Mouse (Mus musculus) hindlimb bud, embryonic 11.5 days (tissue): ENCODE data around the gene Nhsl1.
"Not testable (repeated sequence)": the region's sequence is repeated elsewhere in the genome, so short reads cannot be mapped to it uniquely, and the experiment has no call there.

Experiments
- DNase-seq: peaks from one replicate; pipeline ENCODE4 v3.0.0-alpha.2; 2012; ENCODE audit warnings: low read depth, low spot score; ENCODE audit errors: extremely low spot score

Nhsl1 gene

DNA sequence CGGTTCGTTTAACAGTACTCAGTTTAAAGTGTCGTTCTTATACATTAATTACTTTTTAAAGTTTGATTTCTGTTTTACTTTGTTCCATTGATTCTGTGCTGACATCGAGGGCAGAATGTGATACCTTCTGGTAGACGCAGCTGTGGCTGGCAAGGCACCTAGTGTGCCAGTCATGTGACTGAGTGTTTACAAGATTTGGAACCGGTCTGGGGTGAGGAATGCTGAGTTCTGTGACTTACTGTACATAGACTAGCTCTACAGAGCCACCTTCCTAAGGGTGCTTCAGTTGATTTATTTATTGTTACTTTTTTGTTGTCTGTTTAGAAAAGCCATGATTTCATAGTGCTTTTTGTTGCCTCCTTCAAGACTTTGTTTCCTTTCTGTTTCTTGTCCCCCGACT, 209.0 kb downstream of the Nhsl1 start:
- no peak for DNase-seq

DNA sequence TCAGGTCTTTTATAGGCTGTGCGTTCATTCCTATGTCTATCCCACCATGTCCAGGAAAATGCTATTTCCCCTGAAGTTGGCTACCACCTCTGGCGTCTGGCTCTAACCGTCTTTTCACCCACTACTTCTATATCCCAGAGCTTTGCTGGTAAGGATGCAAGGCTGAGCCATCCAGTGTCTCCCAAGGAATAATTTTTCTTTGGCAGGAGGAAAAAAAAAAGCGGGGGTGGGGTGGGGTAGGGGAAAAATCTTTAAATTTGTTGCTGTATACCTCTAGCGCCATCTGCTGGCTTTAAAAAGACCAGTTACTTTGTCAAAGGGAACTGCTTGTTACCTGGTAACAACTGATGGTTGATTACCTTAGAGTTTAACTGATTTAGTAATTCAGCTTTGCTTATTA, 209.7 kb downstream of the Nhsl1 start:
- DNase-seq, result no peak

DNA sequence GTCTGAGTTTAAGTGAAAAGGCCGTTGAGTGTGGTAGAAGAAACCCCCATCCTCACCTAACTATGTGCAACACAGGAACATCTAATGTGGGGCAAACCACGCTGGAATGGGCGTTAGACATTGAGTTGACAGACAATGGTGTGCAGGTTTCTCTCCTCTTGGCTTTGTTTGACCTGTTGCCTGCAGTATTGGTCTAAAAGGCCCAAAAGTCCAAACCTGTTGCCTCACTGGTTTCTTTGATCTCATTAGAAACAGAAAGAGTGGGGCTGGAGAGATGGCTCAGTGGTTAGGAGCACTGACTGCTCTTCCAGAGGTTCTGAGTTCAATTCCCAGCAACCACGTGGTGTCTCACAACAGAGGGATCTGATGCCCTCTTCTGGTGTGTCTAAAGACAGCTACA, 210.4 kb downstream of the Nhsl1 start:
- no peak for DNase-seq

DNA sequence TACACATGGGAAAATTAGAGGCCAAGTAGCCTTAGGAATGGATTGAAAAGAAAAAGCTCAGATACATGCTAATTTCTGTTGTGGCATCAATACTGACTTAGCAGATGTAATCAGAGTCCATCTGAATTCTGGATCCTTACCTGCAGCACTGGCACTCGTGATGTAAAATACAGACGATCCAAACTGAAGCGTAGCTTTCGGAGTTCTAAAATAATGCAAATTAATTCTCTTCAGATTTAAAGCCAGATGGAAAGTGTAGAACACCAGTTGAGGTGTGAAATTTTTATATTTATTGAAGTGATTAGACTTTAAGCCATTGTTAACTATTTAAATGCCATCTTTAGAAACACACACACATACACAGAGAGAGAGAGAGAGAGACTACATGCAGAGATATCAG, 211.4 kb downstream of the Nhsl1 start:
- DNase-seq, result no peak

DNA sequence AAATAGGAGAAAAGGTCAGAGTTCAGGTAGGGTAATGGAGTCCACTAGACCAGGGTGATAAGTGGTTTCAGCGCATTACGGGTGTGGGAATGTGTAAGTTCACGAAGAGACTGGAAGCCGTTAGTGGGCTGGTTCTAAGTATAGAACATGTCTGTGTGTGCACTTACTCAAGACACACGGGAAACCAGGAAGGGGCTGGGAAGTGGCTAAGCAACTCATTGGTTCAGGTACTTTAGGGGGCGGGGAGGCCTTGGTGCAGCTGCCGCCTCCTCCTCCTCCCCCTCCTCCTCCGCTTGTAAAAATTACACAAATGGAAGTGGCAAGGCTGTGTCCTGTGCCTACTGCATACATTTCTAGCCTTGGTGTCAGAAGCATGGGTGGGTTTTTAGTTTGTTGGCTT, 213.5 kb downstream of the Nhsl1 start:
- no peak for DNase-seq

DNA sequence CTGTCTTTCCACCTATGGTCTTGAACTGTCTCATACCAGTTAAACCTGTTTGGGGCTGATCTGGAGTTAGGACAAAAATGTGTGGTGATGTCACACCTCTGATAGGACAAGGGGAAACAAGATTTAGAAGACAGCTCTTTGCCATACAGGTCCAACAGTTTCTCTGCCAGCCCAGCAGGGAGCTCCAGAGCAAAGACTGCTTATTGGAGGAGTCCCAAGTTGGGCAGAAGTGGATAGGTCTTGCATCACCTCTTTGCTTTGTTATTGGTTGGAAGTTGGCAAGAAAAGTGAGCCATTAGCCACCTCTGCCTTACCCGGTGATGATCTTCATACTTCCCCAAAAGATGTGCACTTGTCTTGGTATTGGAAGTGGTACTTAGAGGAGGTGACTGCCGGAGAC, 218.1 kb downstream of the Nhsl1 start:
- no peak for DNase-seq

DNA sequence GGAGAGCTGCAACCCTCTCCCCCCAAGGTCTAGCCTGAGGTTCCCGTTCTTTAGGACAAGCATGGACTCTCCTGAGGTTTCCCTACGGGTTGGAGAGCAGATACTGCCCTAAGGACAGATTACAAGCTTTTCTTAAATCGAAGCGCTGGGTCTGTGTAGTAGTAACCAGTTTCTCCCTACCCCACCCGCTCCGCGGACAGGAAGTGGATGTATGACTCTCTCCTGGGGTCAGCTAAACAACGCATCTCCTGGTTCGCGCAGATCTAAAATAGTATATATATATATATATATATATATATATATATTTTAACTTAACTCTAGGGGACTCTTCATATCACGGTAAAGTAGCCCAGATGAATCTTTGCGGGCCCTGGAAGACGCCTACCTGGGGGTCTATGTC, 226.5 kb downstream of the Nhsl1 start:
- no peak for DNase-seq

DNA sequence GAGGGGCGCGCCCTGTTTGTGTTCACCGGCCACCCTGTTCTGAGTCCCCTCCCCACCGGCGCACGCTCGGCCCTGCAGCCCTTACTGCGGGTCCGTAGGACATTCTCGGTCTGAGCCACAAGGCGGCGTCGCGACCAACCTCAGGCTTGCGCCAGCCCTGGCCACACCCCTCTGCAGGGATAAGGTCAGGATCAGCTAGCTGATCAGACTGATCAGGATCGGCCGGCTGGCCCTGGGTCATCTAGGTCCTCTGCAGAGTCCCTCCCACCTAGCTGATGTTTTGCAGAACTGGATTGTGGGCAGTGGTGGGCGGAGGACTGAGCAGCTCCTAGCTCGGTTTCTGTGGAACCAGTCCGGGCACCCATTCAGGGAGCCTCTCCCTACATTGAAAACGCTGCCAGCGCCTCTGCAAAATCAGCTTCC, 227.0 kb downstream of the Nhsl1 start, which contains the start of gene Hebp2:
TSS of gene Hebp2 (minus strand) at position 264 of the 423 bp plus-strand sequence.
- DNase-seq, result peak; percentile 30

DNA sequence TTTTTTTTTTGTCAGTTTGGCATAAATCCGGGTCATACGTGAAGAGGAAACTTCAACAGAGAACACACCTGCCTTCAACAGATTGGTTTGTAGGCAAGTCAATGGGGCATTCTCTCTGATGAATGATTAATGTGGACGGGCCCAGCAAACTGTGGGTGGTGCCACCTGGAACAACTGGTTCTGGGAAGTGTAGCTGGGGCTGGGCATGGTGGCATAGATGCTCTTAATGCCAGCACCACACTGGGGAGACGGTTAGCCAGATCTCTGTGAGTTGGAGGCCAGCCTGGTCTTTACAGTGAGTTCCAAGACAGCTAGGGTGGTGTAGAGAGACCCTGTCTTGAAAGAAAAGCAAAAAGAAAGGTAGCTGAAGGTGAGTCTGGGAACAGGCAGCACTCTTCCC, 228.6 kb downstream of the Nhsl1 start:
- DNase-seq, result no peak

DNA sequence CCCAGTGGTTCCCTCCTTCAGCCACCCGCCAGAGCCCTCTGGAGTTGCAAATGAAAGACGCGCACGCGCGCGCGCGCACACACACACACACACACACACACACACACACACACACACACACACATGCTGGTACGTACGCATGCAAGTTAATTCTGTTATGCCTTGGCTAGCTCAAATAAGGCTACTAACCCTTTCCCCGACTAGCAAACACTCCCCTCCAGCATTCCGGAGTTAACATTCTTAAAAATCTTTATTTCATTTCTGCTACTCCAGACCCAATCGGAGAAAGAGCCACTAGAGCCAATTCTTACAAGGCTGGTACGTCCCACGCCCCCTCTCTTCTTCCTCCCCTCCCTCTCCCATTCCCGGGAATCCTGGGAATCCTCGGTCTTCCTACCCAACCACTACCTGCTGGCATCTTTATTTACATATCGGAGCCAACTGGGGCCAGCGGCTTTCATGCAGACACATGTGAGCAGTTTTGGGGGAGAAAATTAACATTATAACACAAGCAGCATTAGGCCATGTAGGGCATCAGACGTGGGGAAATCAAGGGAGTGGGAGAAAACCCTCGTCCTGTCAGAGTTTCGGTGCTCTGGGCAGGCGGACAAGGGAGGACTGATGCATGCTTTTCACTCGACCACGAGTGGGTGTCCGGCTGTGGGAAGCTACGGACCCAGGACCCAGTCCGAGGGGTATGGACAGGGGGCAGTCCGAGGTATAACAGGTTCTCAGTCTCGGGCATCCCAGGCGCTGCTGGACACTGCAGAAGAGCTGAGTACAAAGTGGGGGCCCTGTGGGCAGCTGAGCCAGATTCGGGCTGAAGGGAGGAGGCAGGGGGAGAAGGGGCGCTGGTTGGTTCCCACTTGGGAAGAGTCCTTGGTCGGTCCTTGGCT, 230.8 kb downstream of the Nhsl1 start:
- DNase-seq, result no peak

DNA sequence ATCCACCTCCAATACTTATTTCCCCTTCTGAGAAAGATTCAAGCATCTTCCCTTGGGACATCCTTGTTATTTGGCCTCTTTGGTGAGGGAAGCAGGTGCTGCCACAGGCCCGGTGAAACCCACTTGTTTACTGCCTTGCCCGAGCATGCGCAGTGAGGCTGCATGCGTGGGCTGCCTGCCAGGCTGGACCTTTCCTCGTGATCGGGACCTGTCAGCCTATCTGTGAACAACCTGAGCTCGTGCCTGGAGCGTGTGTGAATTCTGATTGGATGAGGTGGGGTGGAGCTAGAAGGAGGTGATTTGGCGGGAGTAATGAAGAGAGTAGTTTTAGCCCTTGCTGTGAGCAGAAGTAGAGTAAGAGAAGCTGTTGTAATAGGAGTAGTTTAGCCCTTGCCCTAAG, 240.3 kb downstream of the Nhsl1 start:
- DNase-seq, result not testable (repeated sequence)

DNA sequence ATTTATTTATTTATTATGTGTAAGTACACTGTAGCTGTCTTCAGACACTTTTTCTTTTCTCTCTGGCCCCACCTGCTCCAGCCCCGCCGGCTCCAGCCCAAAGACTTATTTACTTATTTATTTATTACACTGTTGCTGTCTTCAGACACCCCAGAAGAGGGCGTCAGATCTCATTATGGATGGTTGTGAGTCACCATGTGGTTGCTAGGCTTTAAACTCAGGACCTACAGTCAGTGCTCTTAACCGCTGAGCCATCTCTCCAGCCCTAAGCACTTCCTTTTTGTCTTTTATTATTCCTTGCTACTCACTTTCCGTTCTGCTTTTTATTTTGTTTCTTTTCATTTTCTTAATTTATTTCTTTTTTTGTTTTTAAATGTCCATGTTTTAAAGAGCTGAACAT, 242.7 kb downstream of the Nhsl1 start:
- no peak for DNase-seq

DNA sequence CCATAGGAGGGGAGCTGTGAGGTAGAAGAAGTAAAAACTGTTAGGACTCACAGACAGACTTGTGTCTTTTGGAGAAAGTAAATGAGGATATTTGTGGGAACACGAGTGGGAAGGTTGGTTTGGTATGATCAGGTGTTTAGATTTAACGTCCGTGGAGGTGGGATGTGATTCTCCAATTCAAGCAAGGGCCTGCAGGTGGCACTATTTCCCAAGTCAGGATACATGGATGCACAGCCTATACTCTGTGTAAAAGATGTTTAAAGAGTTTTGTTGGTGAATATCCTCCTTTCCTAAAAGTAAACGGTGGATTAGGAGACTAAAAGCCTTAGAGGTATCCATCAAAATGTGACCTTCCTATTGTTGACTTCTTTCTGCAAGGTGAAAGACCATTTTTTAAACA, 244.2 kb downstream of the Nhsl1 start:
- no peak for DNase-seq

DNA sequence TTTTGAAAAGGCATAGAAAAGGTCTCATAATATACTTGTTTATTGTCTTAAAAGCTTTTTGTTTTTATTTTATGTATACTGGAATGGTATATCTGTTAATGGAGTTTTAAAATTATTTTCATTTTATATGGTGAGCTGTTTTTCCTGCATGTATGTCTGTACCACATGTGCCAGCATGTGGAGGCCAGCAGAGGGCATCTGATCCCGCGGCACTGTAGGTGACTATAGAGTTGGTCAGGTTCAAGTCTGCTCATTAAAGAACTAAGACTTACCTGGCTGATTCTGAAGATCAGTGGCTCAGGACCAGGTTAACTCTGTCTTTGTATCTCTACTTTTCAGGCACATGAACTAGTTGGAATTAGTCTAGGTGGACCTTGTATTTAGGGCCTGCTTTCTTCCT, 253.8 kb downstream of the Nhsl1 start:
- no peak for DNase-seq
